Mouse (Mus musculus) cerebellum, postnatal 36 days (tissue): ENCODE measurements at regions not wholly inside any gene's neighbourhood (a gene's known extent, or its start where the extent isn't known, plus 50 kb on each side); places are given as distances from the start of the nearest gene placed in this dataset.

Experiments used
- DNase-seq, 2 experiments: peaks; one replicate each; pipeline ENCODE4 v3.0.0; 2021 to 2022; ENCODE audit warnings: mixed read lengths in 2 of 2

- no peak for DNase-seq
Observed at GRCm38 (mm10) chr14:72778756-72779155, 69.0 kb upstream of the Fndc3a start.

GRCm38 (mm10) chr14:72777927-72778560 lies 68.2 kb upstream of the Fndc3a start:
- DNase-seq: no peak

- no peak for DNase-seq
Observed at GRCm38 (mm10) chr14:72770237-72770636, 60.4 kb upstream of the Fndc3a start.

- DNase-seq: no peak
Observed at GRCm38 (mm10) chr14:72760123-72760522, 50.3 kb upstream of the Fndc3a start.
